Mouse (Mus musculus) R1 (cell line): Measurements from ENCODE around the gene Traf1.

Source experiments
- DNase-seq: peaks from one replicate; pipeline ENCODE4 v3.0.0-alpha.2; 2018; ENCODE audit warnings: low read depth, low spot score

Traf1 gene

DNA sequence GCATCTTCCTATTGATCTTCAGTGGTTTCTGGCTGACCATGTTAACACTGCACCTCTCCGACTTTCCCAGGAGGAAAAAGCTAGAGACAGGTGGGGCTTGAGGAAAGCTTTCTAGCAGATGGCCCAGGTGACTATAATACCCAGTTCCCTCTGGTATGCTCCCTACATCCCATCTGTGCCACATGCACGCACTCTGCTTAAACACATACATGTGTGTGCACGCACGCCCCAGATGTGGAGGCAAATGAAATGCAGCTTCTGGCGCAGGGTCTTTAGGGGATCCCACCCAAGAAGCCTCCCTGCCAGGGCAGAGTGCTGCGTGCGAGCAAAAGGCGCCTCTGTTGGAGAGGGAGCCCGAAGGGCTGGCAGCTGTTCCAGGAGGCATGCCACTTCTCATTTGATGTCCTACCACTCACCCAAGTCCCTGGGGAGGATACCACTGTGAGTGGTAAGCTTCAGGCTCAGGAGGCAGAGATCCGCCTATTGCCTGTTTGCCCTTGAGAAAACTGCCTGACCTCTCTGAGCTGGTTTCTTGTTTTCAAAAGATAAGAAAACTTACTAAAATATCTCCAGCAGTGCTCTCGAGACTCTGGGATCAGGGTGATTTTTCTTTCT is 20.4 kb downstream of the Traf1 start:
- DNase-seq = no peak

DNA sequence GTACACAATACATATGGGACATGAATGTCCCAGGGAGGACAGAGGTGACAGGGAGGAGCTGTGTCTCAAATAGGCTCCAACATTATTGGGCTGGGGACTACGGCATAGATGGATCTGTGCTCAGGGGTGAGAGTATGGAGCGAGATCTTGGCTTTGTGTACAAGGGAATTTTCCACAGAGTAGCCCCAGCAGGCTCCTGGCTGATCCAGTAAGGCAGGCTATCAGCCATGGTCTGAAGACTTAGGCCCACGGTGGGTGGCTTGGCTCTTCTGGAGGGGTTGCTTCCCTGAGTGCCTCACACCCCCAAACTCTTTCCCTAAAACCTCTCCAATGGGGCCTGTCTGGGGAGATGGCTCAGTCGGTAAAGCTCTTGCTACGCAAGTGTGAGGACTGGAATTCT is 21.3 kb downstream of the Traf1 start:
- no peak for DNase-seq

DNA sequence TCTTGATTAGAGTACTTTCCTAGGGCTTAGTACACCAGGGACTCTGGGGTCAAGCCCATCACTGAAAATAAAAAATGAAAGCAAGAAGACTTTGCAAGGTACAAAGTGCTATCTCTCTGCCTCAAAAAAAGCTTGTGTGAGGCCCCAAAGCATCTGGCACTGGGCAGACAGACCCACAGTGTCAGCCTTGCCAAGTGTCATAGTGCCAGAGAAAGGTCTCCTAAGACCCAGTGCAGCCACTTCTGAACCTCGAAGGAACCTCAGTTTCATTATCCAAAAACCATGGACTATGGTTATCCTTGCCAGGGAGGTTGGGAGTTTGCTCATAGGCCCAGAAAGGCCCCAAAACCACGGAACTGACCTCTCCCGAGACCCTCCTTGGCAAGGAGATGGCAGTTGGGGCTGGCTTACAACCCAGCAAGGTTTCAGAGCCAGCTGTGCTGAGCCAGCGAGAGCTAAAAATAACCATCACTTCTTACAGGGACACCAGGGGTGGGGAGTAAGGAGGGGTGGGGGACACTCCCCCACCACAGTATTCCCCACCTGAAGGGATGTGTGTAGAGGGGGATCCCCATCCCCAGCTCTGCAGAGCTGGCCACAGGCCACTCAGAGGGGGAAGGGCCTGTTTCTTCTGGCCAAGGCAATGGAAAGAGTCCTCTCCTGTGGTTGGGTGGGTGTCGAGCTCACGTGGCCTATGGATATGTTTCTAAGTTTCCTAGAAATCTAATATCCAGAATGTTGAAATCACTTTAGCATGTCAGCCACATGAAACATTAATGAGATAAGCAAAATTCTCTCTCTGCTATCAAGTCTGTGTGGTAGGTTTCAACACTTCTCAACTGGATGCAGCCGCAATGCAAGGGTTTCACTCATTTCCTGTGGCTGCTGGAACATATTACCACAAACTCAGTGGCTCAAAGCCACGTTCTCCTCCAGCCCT is 23.0 kb downstream of the Traf1 start:
- no peak for DNase-seq

DNA sequence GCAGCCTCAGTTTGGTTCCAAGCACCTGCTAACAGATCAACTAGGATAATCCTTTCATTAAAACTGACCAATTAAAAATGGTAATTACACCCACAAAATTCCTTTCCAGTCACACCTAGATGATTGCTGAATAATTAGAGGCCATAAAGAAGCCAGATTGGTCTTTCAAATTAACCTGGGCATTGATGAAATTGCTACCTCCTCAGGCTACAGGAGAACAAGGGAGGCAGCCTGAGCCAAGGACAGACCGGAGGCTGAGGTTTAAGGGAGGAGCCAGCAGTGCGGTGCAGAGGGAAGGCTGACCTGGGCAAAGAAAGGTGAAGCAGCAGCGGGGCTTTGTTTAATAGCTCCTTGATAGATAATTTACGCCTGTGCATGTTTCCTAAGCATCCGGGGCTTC is 24.1 kb downstream of the Traf1 start:
- DNase-seq = peak; percentile 63

DNA sequence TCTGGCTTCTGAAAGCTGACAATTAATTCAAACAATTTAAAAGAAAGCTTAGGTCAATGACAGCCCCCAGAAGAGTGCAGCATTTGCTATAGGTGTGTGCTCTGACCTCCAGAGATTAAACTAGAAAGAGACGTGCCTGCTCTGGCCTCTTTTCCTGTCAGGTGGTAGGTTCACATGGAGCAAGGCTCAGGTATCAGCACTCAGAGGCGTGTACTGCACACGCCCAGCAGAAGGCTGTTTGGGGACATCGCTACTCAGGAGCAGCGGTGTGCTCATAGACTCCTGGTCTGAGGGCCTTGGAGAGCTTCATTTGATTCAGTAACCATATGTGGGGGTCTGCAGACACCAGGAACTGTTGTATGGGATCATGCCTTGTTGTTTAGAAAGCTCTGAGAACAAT is 34.3 kb downstream of the Traf1 start:
- DNase-seq = no peak

DNA sequence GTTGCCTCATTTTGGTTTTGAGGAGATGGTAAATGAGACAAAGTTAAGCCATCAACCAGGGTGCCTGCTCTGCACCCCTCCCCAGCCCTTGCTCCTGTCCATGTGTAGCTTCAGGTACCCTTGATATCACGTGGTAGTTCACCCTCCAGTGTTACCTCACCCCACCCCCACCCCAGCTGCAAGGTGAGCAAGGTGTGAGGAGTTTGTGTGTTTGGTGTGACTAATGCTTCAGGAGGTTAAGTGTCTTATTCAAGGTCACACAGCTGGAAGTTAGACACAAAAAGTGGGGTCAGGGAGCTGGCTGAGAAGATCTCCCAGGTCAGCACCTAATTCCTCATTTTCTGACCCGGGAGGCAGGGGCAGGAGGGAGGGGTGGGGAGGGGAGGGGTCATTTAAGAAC is 38.8 kb downstream of the Traf1 start:
- DNase-seq = peak; percentile 68

DNA sequence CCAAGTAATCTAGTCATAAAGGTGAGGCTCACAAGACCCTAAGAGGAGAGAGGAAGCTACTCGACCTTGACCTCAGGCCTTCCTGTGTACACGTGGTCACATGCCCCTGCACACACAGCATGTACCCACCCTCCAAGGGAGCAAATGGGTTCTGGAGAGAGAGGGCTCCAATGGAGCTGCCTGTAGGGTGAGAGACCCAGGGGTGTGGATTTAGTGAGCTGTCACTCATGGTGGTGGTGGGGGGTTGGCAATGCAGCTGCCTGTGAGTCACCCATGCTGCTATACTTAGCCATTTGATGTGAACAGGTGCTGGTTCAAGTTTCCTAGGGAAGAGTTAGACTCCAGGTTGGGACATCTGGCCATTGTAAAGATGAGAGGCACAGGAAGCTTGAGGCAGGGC is 41.4 kb downstream of the Traf1 start:
- peak; percentile 79 for DNase-seq

DNA sequence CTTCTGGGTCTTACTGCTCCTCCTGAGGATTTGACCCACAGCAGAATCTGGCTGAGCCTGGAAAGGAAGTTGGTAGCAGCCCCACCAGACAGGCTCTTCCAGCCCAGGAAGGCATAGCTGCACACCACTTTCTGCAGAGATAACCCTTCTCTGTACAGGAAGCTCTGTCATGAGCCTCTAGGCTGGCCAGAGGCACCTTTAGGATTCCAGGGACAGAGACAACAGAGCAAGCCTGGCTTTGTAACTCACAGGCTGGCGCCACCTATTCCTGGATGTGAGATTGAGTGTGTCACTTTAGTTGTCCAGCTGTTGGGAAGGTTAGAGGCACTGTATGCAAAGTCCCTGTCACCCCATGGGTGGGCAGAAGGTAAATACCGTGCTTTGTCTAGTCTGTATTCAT is 46.5 kb downstream of the Traf1 start:
- no peak for DNase-seq

DNA sequence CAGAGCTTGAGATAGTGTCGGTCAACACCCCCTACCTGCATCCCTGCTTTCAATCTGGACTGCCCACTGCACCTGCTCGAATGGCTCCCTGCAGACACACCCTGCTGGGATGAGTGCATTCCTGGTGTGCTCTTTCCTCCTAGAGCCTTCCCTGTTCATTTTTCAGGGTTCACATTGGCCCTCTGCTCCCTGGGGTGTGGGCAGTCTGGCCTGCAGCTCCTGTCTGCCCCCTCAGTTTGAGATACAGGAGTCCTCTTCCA is 46.8 kb downstream of the Traf1 start:
- no peak for DNase-seq

DNA sequence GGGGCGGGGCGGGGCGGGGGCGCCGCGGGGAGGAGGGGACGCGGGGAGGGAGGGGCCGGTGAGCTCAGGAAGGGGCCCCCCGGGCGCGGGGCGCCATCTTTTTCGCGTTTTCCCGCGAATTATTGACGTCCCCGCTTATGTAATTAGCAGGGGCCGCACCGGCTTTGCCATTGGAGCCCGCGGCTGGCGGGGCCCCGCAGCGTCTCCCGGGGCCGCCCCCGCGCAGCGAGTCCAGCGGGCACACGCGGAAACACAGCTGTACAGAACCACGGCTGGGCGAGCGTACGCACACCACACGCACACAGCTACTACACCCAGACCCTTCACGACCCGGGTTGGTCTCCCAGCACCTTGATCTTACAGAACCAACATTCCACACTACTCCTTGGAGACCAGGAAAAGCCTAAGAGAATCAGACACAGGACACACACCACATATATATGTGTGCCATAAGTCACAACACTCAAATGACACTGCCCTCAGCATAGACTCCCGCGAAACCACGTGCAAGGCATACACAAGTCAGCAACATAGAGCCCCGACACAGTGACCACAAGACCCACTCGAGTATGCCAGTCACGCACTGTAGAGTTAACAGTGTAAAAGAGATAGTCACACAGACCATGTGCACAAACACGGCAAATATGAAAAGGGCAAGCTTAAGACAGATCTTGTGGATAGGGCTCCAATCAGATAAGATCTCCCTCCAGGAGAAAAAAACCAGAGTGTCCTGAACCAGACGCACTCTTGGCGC is 47.3 kb downstream of the Traf1 start:
- peak; percentile 39 for DNase-seq

DNA sequence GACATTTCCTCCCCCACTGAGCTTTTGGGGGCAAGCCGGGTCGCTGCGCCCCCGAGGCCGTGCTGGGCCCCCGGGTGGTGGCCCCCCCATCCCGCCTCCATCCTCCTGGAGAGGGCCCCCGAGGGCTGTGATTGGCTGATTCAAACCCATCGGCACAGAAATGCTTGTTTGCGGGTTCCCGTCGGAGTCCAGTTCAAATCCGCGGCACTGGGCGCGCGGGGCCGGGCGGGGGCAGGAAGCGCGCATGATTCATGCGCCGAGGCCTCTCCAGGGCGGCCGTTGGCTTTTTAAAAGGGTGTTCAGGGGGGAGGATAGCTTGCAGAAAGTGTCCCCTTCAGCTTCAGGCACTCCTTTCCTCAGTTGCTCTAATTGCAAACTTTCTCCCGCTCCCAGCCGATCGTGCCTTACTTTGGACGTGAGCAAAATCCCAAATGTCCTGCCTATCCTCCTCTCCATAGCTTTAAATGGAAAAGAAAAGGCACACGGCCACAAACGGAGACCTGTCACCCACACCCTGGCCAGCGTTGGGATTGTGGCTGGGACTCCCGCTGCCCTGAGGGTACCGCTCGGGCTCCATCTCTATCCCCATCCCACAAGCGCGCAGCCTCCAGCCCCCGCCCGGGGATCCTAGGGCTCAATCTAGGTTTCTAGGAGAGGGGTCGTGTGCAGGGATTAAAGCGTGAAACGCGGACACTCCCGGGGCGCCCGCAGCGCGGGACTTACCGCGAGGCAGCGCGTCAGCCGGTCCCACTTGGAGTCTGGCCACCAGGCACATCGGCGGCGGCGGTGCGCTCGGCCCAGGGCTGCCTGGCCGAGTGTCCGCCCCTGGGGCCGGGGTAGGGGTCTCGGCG is 48.1 kb downstream of the Traf1 start, which contains the start of gene Phf19:
TSS of gene Phf19 (minus strand) at position 809 of the 851 bp plus-strand sequence.
- DNase-seq = peak; percentile 45

DNA sequence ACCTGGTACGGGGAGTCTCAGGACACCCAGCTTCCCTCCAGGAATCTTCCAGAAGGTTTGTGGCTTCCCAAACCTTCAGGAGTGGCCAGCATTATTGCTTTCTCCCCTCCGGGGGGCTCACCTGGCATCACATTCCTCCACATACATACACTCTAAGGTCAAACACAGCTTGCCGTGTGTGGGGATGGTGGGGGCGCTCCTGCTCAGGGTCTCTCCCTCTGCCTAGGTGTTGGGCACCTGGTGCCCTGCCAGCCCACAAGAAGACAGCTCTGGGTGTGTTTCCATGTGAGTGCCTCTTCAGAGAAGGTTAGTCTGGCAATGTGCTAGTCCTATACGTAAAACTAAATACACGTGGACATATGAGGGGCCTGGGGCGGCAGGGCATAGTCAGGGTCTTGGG is 49.0 kb downstream of the Traf1 start:
- no peak for DNase-seq

DNA sequence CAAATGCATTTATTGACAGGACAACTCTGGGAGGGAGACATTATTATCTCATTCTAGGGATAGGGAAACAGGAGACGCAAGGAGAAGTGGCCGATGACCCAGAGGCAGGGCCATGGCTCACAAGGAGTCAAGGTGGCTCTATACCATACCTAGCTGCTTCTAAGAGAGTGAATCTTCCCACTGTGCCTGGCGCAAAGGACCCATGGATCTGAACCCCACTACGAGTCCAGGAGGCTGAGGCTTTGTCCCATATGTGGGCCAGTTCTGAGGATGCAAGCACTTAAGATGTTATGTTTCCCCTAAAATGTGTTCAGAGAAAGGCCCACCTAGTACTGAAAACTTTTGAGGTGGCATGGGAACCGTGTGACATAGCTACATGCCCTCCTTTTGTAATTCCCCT is 49.7 kb downstream of the Traf1 start:
- no peak for DNase-seq

DNA sequence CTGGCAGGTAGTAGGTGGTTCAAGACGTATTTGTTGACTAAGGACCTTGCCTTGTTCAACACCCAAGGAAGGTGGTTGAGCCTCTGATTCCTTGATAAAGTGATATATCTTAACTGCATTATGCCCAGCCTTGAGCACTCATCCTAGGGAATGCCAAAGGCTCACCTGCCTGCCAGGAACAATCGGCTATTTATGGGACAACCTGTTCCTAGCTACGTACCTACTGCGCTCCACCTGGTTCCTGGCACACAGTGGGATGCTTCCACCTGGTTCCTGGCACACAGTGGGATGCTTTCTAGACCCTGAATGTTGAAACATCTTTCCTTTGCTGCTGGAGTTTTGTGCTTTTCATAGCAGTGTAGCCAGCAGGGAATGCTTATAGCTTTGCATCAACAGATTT is 51.9 kb downstream of the Traf1 start:
- no peak for DNase-seq

DNA sequence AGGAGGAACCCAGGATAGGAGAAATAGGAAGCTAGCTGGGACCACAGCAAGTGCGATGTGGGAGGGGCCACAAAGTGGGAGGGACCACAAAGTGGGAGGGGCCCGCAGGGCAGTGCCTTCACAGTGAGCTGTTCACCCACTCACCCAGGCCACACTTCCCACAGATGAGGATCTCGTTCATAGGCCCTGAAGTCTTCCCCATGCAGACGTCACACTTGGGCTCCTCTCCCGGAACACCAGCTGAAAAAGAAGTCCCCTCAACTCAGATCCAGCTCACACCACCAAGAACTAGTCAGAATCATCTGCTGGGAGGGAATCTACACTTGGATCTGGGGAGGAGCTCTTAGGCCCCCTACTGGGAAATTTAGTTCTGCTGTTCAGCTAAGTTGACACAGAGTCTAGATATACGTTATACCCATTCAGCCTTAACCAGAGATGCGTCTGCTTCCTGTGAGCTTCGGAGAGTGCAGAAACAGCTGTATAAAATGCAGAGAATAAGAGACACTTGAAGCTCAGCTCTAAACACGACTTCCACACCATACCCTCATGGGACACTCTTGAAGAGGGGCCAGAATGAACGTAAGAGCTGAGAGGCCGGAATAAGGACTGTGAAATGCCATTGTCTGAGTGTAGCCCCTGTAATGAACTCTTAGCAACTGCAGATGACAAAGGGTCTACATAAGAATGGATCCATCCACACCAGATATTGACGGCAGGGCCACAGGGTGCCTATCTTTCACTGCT is 54.5 kb downstream of the Traf1 start:
- DNase-seq = peak; percentile 74

DNA sequence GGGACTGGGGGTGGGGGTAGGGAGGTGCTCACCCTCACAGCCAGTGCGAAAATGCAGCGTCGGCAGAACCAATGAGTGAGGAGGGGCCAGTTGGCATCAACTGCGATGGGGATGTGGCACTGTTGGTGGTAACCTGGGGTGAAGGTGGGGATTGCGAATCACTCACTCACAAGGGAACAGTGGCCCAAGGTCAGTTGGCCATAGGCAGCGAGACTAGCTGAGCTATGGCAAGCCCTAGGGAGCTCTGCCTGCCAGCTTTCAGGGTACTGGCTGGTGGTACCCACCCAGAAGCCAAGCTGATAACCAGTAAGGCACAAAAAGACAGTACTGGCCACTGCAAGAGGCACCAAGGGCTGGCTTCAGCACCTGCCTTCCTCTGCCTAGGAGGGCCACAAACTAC is 55.1 kb downstream of the Traf1 start:
- no peak for DNase-seq

DNA sequence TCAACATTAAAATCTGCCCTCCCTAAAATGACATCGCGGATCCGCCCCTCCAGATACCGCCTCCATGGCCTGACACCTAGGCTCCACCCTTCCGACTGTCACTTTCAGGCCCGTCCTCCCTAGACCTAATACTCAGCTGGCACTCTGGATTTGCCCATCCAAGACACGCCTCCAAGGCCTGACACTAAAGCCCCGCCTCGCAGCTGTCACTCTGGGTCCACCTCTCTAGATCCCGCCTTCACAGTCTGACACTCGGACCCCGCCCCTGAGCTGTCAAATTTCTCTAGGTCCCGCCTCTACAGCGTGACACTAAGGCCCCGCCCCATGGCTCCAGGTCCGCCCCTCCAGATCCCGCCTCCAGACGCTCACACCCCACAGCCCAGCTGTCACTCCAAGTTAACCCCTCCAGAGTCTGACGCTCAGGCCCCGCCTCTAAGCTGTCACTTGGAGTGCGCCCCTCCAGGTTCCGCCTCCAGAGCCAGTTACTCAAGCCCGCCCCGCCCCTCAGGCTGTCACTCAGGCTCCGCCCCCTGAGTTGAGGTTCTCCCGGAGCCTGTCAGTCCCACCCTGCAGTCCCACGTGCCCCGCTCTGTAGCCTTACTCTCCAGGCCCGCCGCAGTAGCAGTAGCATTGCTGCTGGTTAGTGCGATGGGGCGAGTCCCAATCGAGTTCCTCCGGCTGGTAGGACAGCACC is 56.6 kb downstream of the Traf1 start:
- peak; percentile 99 for DNase-seq

DNA sequence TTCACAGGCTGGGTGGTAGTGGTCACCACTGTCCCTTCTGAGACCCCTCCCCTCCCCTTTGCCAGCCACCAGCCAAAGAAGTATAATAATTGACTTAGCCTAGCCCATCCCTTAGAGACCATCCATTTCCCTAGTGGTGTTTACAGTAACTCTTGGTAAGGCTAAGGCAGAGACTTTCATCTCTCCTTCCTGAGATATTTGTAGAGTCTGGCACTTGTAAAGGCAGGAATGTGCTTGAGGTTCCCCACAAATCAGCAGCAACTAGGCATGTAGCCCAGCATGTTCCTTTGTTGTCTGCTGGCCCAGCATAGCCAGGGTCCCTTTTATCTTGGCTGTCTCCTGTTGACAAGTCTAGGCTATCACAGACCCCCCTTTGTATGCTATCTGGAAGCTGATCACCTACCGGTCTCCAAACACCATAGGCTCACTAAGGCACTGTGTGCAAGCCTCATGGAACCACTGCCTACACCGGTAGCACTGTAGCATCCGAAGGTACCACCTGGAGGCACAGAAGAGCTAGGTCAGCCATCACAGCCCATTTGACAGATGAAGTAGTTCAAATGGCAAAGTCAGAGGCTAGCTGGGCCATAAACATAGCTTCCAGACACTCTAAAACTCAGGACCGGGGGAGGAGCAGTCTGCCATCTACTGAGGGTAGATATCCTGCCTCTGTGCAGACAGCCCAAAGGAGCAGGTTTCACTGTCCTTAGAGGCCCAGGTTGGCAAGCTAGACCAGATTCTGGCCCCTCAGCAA is 57.7 kb downstream of the Traf1 start:
- no peak for DNase-seq

DNA sequence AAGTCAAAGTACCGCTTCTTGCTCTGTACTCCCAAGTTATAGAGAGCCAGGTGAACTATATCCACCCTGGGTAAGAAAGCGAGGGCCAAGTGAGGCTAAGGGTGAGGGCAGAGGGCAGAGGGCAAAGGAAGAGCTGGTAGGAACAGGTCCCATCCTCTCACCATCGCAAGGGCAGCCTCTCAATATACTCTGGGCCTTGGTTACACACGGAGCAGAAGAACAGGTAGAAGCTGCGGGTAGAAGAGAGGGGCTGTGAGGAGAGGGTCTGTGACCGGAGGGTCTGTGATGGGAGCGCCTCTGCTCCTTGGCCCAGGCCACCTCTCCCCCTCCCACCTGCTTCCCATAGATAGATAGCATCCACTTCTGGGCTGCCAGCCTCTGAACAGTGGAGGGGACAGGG is 58.4 kb downstream of the Traf1 start:
- DNase-seq = no peak

DNA sequence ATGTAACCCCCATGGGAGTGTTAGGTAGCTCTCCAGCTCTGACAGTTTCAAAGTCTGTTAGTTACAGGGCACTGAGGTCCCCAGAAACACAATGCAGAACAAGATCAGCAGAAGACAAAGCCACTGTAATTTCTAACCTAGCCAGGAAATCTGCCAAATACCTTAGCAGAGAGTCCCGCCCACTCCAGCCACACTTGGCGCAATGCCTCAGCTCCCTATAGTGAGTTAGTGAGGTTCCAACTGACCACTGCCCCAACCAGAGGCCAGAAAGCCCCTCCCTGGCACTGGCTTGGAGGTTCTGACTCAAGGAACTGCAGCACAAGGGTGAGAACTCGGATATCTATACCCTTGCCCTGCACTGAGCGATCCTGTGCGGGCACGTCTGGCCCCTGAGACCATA is 58.8 kb downstream of the Traf1 start:
- DNase-seq = no peak
